Mouse (Mus musculus): ENCODE measurements around the gene Galc.

Galc gene

DNA sequence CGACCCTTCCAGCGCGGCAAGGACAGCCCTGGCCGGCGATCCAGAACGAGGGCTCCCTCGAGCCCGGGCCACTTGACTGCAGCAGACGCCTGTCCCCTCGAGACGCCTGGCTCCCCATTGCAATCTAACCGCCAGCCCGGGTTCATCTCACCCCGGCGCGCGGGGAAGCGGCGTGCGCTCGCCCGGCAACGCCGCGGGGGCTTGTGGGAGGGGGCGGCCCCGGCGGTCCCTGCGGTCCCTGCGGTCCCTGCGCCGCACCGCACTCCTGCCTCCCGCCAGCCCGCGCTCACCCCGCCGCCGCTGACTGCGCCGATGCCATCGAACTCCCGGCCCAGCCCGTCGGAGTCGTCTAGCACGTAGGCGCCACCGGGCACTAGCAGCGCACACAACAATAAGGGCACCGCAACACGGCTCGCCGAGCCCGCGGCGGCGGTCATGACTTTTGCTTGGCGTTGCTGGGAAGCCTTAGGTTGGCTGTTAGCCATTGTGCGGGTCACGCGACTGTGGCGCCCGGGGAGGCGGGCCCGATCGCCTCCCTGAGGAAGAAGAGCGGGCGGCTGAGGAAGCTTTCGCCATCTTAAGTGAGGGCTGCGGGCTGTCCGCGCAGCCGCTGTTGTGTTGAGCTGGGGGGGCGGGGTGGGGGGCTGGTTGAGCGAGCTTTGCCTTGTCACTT is at the start of gene Galc:
Gene Galc, minus strand, starts transcription at position 615 of the 673 bp plus-strand sequence.
- DNase-seq: peak; percentile 84

DNA sequence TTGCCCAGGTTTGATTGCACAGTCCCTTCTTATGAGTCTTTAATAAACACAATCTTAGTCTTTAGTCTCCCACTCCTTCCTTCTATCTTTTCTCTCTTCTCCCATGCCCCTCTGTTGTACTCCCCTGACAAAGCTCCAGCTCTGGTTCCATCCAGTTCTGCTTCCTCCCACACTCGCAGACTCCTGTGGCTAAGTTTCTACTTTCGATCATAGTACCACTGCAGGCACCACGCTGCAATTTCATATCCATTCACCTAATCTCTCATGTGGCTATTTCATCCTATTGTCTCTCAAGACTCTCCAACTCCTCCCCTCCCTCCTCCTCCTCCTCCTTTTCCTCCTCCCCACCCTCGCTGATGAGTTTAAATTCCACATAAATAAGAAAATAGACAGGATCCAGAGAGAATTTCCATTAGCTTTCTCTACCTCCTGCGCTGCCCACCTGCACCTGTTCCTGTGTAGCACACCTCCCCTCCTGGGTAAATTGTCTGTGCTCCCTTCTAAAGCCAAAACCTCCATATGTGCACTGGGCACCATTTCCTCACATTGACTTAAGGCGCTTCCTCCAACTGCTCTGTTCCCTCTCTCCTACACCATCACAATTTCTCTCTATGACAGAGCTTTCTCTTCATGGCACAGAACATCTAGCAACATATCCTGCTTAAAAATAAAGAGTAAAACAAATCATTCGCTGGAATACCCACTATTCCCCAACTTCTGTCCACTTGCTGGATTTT is 48.1 kb upstream of the Galc start:
- no peak for DNase-seq

DNA sequence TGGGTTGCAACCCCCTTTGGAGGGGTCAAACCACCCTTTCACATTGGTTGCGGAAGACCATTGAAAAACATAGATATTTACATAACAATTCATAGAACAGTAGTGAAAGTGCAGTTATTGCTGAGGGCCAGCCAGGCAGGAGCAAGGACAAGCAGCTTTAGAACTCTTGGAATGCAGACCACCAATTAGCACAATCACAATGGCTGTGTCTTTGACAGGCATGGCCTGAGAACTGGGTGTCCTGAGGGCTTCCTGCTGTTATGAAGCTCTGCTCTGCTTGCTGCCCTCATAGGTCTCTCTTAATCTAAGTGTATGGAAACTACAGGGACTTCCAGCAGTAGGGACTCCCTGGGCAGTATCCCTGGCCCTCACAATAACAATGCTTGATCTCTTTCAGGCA is 43.8 kb upstream of the Galc start:
- no peak for DNase-seq

DNA sequence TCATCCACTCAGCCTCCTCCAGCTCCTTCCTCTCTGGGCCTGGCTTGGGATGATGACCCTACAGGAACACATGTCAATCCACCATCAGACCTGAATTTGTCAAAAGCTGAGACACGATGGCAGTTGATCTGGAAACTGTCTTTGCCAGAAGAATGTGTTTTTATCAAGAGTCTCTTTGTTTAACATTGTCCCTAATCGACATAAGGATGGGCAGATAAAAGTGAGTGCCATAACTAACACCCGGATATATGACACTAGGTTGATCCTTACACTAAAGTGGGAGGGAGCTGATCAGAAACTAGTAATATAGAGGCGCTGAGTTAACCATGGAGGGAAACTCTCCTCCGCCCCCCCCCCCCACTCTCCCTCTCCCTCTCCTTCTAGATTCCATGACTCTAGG is 42.7 kb upstream of the Galc start:
- DNase-seq: no peak

DNA sequence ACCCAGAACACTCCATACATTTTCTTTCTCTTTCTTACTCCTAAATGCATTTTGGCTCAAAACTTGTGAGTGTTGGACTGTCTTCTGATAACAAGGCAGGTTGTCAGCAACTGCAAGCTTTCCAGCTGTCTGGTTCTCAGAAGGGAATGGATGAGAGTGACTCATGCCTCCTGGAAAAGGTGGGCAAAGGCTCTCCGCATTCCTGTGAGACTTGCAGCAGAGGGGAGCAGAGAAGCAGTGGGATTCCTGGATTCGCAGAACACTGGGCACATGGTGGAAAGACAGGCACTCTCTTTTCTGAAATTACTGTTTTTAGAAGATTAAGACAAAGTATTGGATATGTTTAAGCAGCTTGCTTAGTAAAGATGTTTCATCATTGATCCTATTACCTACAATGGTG is 35.0 kb upstream of the Galc start:
- no peak for DNase-seq

DNA sequence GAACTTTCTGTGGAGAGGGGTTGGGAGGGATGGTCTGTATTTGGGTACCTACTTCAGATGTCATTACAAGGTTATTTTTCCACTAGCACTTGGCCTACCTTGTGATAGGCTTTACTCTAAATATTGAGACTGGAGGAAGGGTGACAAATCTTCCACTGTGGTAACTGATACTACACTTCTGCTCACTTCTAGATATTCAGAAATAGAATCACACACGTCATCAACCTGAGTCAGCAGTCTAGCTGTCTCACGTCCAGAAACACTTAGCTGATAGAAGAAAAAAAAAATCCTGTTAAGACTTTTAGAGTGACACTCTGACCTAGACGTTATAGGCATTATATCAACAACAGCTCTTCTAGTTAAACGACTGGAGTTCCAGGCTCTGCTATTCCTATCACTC is 33.0 kb upstream of the Galc start:
- no peak for DNase-seq

DNA sequence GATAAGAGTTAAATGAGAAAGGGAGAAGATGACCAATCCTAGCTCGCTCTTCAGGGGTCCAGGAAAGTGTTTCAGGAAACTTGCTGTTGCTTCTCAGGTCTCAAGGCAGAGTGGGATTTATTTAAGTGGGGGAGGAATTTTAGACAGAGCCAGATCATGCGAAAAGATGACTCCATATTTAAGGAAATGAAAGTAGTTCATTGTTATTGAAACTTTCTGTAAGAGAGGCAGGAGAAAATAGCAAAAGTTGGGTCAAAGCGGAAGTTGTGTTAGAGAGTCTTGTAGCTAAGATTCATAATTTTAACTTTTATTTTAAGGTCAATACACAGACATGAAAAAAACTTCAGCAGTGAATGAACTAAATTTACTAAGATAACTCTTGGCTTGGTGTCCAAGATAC is 31.2 kb upstream of the Galc start:
- DNase-seq: no peak

DNA sequence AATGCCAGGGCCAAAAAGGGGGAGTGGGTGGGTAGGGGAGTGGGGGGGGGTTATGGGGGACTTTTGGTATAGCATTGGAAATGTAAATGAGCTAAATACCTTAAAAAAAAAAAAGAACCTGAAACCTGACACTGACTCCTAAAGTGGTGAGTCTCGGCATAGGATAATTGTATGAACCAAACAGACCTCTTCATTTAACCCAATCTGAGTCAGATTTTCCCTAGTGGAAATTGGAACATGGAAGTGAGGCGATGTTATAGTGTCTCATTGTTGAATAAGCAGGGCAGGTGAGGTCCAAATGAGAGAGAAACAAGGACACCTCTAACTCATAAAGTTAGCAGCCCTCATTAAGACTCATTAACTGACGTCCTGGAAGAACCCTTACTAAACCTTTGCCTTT is 25.2 kb upstream of the Galc start:
- no peak for DNase-seq

DNA sequence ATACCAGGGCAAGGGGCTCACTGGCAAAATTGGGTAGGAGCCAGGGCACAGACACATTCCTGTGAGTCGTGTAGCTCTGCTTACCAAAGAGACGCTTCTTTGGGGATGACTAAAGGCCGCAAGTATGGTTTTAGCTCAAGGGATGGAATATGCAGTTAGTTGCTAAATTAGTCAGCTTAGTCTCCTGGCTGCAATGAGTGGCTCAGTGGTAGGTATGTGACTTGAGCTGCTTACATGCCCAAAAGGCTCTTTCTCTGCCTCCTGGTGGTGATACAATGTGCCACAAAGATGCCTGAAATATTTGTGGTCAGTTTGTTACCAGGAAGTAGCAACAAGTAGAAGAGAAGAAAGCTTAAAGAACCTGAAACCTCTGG is 24.2 kb upstream of the Galc start:
- no peak for DNase-seq

DNA sequence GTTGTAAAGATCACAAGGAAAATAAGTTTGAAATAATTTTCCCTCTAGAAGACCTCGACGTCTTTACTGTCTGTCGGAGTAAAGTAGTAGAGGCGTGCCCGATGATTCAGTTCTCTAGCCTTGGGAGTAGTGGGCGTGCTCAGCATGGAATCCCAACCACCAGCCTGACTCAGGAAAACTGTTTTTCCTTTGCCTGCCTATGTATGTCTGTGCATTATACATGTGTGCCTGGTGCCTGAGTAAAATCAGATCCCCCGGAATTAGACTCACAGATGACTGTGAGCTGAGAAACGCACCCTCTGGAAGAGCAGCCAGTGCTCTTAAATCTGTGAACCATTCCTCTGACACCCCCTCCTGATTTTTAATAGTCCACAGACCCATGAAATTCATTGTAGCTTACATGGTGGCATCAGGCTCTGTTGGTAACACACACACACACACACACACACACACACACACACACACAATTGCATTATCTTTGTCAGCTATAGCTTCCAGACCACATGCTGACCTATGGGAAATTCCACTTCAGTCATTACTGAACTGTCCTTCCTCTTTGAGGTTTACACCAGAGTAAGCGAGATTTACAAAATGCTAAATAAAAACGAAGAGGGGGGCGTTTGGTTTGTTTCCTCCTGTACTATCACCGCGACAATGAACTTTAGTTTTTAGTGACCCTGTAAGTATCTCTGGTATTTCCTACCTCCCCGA is 23.7 kb upstream of the Galc start:
- no peak for DNase-seq

DNA sequence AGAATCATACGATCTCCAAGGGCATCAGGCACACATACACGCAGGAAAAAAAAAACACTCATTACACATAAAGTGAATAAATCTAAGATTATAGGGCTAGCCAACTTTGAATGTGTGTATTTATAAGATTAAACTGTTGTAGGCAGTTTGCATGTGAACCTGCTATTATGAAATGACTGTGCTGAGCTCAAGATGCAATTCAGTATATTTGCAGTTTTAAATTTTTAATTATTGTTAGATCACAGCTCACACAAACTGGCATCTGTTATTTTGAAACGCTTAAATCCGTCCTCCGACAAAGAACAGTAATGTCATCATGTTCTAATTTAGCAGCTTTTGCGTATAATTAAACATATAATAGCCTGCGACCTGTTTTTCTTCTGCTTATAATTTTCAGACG is 21.7 kb upstream of the Galc start:
- no peak for DNase-seq

DNA sequence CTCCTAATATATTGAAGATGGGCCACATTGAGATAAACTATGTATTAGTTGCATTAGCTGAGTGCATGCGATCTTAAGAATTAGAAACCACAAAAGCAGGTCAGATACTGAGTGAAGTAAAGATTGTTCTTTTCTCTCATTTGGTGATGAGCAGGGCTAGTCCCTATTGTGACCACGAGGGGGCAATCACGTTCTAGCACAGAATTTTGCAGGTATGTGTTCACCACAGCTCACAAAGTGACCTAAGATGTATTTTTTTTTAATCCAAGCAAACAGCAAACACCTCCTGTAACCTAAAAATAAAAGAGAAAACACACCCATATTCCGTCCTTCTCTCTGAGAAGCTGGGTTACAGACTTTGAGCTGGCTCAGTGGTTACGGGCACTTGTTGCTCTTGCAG is 21.3 kb upstream of the Galc start:
- peak; percentile 54 for DNase-seq

DNA sequence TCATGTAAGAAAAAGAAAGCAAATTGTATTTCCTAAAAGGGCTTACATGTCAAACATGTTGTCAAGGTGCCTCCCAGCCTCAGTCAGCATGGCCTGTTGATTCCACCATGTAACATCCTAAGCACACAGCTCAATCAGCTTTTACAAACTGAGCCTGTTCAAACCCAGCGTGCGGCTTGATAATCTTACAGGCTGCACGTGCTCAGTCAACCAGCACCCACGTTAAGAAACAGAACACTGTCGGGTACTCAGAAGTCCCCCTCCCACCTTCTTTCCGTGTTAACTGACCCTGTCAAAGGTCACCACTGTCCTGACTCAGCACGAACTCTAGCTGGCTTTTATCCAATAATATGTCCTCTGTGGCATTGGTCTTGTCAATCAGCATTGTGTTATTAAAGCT is 13.2 kb upstream of the Galc start:
- no peak for DNase-seq

DNA sequence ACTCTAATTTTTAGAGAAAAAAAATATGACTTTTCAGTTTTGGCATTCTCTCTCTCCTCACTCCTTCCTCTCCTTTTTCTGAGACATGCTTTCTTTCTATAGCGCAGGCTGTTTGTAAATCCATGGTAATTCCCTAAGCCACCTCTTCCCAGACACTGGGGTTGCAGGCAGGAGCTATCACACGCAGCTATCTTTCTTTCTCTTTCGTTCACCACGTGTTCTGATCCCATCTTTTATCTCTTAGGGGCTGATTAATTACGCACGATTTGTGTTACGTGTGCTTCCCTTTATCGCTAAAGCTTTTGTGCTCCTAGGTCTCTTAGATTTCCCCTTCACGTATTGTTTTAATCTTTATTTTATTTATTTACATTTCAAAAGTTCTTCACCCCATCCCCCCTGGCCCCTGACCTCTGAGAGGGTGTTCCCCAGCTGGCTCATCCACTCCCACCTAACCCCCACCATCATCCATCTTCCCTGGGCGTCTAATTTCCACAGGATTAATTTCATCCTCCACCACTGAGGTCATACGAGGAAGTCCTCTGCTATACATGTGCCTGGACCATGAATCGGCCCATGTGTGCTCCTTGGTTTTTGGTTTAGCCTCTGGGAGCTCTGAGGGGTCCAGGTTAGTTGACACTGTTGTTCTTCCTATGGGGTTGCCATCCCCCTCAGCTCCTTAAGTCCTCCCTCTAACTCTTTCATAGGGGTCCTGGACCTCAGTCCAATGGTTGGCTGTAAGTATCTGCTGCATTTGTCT is 11.7 kb upstream of the Galc start:
- DNase-seq: no peak

DNA sequence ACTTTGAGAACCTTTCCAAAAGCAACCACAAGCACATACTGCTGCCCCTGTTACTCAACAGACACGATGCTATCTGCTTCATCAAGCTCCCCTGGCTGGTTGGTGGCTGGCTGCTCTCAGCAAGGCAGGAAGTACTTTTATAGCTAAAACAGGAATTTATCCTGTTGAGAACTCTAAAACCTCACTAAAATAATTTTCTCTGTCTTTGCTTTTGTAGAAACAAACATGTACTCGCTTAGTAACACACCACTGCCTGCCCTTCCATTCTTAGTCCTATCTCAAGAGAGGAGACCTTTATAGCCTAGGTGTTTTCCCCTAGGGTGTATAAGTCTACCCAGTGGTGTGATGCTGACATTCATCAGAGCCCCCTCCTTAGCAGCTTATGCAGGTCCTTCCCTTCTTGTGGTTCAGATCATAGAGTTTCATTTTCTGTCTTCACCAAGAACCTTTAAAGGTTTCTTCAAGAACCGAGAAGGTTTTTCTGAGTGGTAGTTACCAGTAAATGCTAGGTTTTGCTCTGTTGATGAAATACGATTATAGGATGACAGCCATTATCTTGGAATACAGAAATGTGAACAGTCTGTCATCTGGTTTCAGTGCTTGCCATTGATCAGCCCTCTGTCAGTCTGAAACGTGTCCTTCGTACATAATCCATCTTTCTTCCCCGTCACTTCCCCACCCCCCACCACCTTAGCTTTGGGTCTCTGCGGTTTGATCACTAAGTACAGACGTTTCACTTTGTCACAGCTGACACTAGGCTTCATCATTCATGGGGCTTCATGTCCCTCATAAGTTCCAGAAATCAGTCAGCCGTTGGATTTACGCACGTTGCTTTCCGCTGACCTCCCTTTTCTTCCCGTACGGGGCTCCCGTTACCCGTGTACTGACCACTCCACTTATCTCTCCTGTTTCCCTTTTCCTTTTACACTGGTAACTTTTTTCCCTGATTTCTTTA is 10.8 kb upstream of the Galc start:
- DNase-seq: peak; percentile 22

DNA sequence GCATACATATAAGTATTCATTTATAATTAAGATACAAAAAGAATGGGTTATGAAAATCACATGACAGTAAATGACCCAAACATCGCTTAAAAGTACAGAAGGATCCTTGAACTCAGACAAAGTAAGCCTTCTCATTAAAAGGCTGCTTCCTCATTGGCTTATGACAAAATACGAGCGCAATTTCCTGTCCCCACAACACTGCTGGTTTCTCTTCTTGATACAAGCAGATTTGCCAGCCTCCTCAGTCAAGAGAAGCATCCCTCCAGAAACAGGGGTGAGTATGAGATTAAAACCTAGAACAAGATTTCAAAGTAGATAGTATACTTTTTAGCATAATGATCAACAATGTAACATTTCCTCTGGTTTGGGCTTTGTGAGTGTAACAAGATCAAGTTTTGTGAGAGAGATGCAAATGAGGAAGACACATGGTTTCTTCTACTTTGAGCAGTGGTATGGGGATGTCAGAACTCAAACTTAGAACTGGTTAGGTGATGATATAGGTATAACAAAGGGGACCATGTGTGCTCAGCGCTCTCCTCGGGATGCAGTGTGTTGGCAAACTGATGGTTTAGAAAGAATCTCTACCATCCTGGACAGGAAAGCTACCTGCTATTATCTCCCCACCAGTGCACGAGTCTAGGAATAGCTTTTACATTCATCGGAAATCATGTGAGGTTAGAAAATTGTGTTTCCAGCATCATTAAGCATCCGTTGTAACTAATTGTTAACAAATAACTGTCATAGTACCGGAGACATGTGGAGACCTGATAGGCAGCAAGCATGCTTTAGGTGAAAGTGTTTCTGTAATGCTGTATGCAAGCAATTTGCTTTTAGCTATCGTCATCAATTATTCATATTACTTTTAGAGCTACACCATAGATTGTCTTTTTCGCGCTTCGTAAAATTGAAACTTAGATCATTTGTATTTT is 9.4 kb upstream of the Galc start, which contains the start of gene Gpr65:
Gene Gpr65, plus strand, starts transcription at position 195 of the 929 bp plus-strand sequence.
- no peak for DNase-seq

DNA sequence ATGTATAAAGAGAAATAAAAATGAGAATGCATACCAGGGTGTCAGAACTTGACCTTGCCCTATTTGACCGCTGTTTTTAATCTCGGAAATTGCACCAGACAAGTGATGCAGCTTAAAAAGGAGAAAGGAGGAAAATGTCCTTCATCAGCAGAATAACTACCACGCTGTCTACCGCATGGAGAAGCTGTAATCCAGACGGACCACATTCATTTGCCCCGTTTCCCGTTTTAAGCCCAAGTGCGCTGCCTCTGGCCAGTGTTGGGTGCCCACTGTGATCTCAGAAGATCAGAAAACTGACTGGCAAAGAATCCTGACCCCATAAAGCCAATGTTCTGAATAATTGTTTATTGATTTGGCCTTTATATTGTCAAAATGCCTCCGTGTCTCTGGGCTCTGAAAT is 6.4 kb upstream of the Galc start:
- DNase-seq: no peak

DNA sequence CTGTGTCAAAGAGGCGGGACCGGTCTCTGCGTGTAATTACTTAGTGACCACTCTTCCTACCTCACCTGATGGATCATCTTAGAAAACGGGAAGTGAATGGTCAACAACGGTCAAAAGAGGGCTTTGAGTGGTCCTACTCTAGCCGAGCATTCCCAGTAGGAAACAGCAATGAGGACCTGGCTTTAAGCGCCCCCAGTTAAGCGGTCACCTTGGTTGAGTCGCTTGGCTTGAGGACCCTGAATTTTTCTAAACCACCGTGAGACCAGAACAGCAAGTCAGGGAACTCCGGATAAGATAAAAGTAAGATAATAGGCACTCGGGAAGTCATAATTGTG is 226 bp upstream of the Galc start:
- no peak for DNase-seq

DNA sequence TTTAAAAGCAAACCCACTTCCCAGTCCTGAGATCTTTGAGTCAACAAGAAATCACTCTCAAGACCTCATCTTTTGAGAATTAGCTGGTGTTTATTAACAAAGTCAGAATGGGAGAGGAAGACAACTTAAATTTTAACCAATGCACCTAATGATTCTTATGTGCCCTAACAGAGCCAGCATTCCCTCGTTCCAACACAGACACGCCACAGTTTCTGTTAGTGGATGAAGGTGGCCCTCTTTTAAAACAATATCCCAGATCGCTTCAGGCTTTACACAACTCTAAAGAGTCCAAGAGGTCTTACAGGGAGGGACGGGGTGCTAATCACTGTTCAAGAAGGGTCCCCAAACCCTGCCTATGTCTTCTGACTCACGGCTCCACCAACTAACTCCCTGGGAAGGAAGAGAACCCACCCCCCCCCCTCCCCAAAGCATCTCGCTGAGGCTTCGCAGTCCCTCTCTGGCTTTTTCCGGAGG is 851 bp downstream of the Galc start:
- no peak for DNase-seq

DNA sequence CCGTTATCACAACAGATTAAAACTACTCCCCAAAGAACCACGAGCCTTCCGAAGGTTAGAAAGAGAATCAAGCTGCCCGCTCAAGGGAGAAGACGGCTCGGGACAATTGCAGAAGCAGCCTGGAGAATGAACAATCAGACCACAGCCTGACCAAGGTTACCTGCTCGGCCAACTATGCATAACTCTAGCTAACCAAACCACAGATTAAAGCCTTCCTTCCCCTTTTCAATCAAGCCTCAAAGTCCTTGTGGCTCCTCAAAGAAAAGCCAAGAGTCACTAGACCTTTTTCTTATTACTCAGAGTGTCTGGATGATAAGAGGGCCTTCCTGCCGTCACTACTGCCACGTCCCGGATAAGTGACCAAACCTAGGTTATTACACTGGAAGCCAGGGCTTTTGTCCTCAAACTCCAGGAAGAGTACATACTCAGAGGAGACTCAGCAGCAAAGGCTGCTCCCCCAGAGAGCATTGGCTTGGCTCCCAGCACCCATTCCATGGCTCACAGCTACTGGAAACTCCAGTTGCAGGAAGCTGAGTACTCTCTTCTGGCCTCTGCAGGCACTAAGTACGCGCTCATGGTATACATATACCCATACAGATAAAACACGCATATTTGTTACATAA is 3.8 kb downstream of the Galc start:
- no peak for DNase-seq

DNA sequence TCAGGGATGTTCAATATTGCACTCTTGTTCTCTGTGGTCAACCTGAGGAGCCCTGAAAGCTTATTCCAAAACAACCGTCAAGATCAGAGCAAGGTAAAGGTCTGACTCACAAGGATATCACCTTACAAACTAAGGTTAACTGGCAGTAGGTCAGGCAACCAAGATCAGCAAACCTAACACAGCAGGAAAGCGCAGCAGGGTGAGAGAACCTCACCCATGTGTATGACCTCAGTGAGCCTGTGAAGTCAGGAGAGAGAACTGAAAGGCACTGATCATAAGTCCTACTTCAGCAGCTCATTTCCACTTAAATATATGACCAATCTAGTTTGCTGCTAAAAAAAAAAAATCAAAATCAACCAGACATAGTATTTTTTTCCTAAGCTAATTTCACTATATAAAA is 6.8 kb downstream of the Galc start:
- DNase-seq: no peak

All from liver (tissue).